Mouse (Mus musculus) heart, embryonic 14.5 days (tissue): ENCODE results near the gene Emg1. TPM values are rescaled to one million over a fixed set of nuclear protein-coding genes. Genes with fewer than 3 reads are reported as not detected.
A peak's percentile ranks its signal among the peaks of the same experiment; 100 is the strongest.

Experiments
- ATAC-seq: fragments of 200-750 bp; cut with Nextera tagmentation; 2 replicates; pipeline ENCODE4 v1.8.0; 2017; ENCODE audit warnings: low read depth, moderate TSS enrichment; ENCODE audit not compliant: insufficient number of reproducible peaks, insufficient read depth, low FRiP score
- H3K27ac ChIP-seq, 2 experiments: fragments of 200-500 bp in 1 of 2; fragments of 300-500 bp in 1 of 2; sonication (generic) in 1 of 2; replicated peaks in 1 of 2; 2 replicates each; pipeline ENCODE4 v1.5.1; 2012 to 2014; ENCODE audit warnings: low read depth in 2 of 2, low read length in 2 of 2, control low read depth in 1 of 2, mild to moderate bottlenecking in 1 of 2, mixed read lengths in 1 of 2; ENCODE audit not compliant: control insufficient read depth in 1 of 2, insufficient read depth in 1 of 2
- H3K27me3 ChIP-seq: fragments of 300-500 bp; sonication (generic); 2 replicates; pipeline ENCODE4 v1.6.1; 2014; ENCODE audit warnings: mild to moderate bottlenecking, low read length, control low read depth; ENCODE audit not compliant: control insufficient read depth, insufficient read depth
- H3K36me3 ChIP-seq: fragments of 300-500 bp; sonication (generic); 2 replicates; pipeline ENCODE4 v1.6.1; 2014; ENCODE audit warnings: mild to moderate bottlenecking, control low read depth, low read length, mixed read lengths; ENCODE audit not compliant: control insufficient read depth, insufficient read depth
- H3K4me1 ChIP-seq, 2 experiments: fragments of 200-500 bp in 1 of 2; fragments of 300-500 bp in 1 of 2; sonication (generic) in 1 of 2; 2 replicates each; pipeline ENCODE4 v1.6.1; 2012 to 2014; ENCODE audit warnings: low read length in 2 of 2, control low read depth in 1 of 2, mixed read lengths in 1 of 2; ENCODE audit not compliant: control insufficient read depth in 2 of 2, insufficient read depth in 2 of 2
- H3K4me2 ChIP-seq: fragments of 300-500 bp; sonication (generic); 2 replicates; pipeline ENCODE4 v1.6.1; 2014; ENCODE audit warnings: mild to moderate bottlenecking, low read length
- H3K4me3 ChIP-seq, 2 experiments: fragments of 200-500 bp in 1 of 2; fragments of 300-500 bp in 1 of 2; sonication (generic) in 1 of 2; 2 replicates each; pipeline ENCODE4 v1.5.1; 2012 to 2014; ENCODE audit warnings: low read length in 2 of 2, mild to moderate bottlenecking in 2 of 2, control low read depth in 1 of 2, low read depth in 1 of 2, moderate library complexity in 1 of 2; ENCODE audit not compliant: control insufficient read depth in 1 of 2, insufficient read depth in 1 of 2
- H3K9ac ChIP-seq: fragments of 300-500 bp; sonication (generic); 2 replicates; pipeline ENCODE4 v1.6.1; 2014; ENCODE audit warnings: mild to moderate bottlenecking, low read length
- H3K9me3 ChIP-seq: fragments of 300-500 bp; sonication (generic); 2 replicates; pipeline ENCODE4 v1.6.1; 2016; ENCODE audit warnings: low read length, control low read depth; ENCODE audit not compliant: control insufficient read depth
- WGBS: fragments of 180-500 bp; shearing (Covaris S2); extraction: QIAGEN DNeasy Blood & Tissue Kit; methylation state at CpG from one replicate; pipeline ENCODE4 v1.1.7; 2014; 5-methylcytosine and 5-hydroxymethylcytosine counted together
- polyA plus RNA-seq: library from polyadenylated mRNA; unstranded; fragments of >200 nt; fragmentation: Nextera tagmentation; extraction: Ambion mirVana; gene quantifications from 2 replicates; pipeline ENCODE4 v1.2.1, GENCODE M21; 2014

The Emg1 gene
- 114 and 117 TPM in 2 replicates for polyA plus RNA-seq

GRCm38 (mm10) chr6:124711824-124712782 lies at the start of gene Emg1, which contains the start of gene Phb2:
Emg1 (minus strand) TSS chr6:124712178.
Phb2 (plus strand) TSS chr6:124712336.
- Histone ChIP-seq H3K9ac (peak within 1 kb of the TSS; percentile 97), H3K4me3 (peak within 1 kb of the TSS; percentile 63 to 97), H3K9me3 (no peaks in the 10 kb centered on the region), H3K36me3 (peaks cover 68% of the 10 kb centered on the region), H3K27ac (peak within 1 kb of the TSS; percentile 88 to 89), H3K4me2 (peak within 1 kb of the TSS; percentile 96), H3K4me1 (peaks cover 9 to 29% of the 10 kb centered on the region in 2 experiments), H3K27me3 (no peaks in the 10 kb centered on the region)
- WGBS: under 1% methylated on average over 71 of the region's 76 CpGs
- ATAC-seq: peak; percentile 97

- ATAC-seq: no peak
- Histone ChIP-seq H3K4me3 (no peak overlapping the region), H3K4me2 (peak overlapping the region; percentile 68), H3K4me1 (peaks cover 25 to 34% of the 10 kb centered on the region in 2 experiments), H3K9ac (peak overlapping the region; percentile 56), H3K9me3 (no peaks in the 10 kb centered on the region), H3K36me3 (no peaks in the 10 kb centered on the region), H3K27me3 (0 out of 2 replicates have a peak, but pooled peaks cover 3% of the 10 kb centered on the region), H3K27ac (peak overlapping the region in 1 of 2 experiments; percentile 97; a peak in 2 of 4 replicates)
- 3% methylated on average over 5 of the region's 5 CpGs for WGBS
These were observed 47.3 kb upstream of the Emg1 start for GRCm38 (mm10) chr6:124759259-124759658.

- no peaks in the 10 kb centered on the region for H3K9me3 ChIP-seq
- peak overlapping the region; percentile 61 to 97; a peak in 3 of 4 replicates for H3K27ac ChIP-seq
- no peak for ATAC-seq
- peaks cover 25 to 38% of the 10 kb centered on the region in 2 experiments for H3K4me1 ChIP-seq
- H3K4me2 ChIP-seq: peak overlapping the region; percentile 68
- no peak overlapping the region for H3K4me3 ChIP-seq
- 29% methylated on average over 2 of the region's 2 CpGs for WGBS
- 0 out of 2 replicates have a peak, but pooled peaks cover 3% of the 10 kb centered on the region for H3K27me3 ChIP-seq
- no peaks in the 10 kb centered on the region for H3K36me3 ChIP-seq
- peak overlapping the region; percentile 56 for H3K9ac ChIP-seq
These were observed 46.9 kb upstream of the Emg1 start for GRCm38 (mm10) chr6:124758849-124759232.

- ATAC-seq: no peak
- 0 out of 2 replicates have a peak, but pooled peaks cover 3% of the 10 kb centered on the region for H3K27me3 ChIP-seq
- 37% methylated on average over 5 of the region's 5 CpGs for WGBS
These were observed 46.2 kb upstream of the Emg1 start for GRCm38 (mm10) chr6:124757909-124758848.

GRCm38 (mm10) chr6:124757351-124757880 lies 45.4 kb upstream of the Emg1 start:
- H3K9me3 ChIP-seq: no peaks in the 10 kb centered on the region
- H3K4me1 ChIP-seq: peaks cover 25 to 40% of the 10 kb centered on the region in 2 experiments
- ATAC-seq: no peak
- peaks cover under 1% of the 10 kb centered on the region; the same call in 1 of the 2 replicates for H3K36me3 ChIP-seq
- 0 out of 2 replicates have a peak, but pooled peaks cover 3% of the 10 kb centered on the region for H3K27me3 ChIP-seq
- H3K4me3 ChIP-seq: peak overlapping the region; percentile 86 to 94
- H3K4me2 ChIP-seq: peak overlapping the region; percentile 68
- WGBS: 12% methylated on average over 5 of the region's 5 CpGs
- H3K9ac ChIP-seq: peak overlapping the region; percentile 94
- H3K27ac ChIP-seq: peak overlapping the region; percentile 82 to 97

More at GRCm38 (mm10) chr6:124757909-124758848, 46.2 kb upstream of the Emg1 start:
- Histone ChIP-seq H3K4me1 (peaks cover 25 to 40% of the 10 kb centered on the region in 2 experiments), H3K27ac (peak overlapping the region; percentile 82 to 97), H3K4me3 (peak overlapping the region; percentile 86 to 94), H3K9ac (peak overlapping the region; percentile 94), H3K36me3 (no peaks in the 10 kb centered on the region), H3K9me3 (no peaks in the 10 kb centered on the region), H3K4me2 (peak overlapping the region; percentile 68)

- H3K4me1 ChIP-seq: peaks cover 25 to 40% of the 10 kb centered on the region in 2 experiments
- WGBS: 2% methylated on average over 49 of the region's 54 CpGs
- peak overlapping the region; percentile 82 to 97 for H3K27ac ChIP-seq
- H3K9ac ChIP-seq: peak overlapping the region; percentile 94
- peak overlapping the region; percentile 86 to 94 for H3K4me3 ChIP-seq
- 0 out of 2 replicates have a peak, but pooled peaks cover 2% of the 10 kb centered on the region for H3K27me3 ChIP-seq
- peak overlapping the region; percentile 68 for H3K4me2 ChIP-seq
- H3K9me3 ChIP-seq: no peaks in the 10 kb centered on the region
- H3K36me3 ChIP-seq: peaks cover 7% of the 10 kb centered on the region; the same call in 1 of the 2 replicates
- peak; percentile 74 for ATAC-seq
These were observed 44.8 kb upstream of the Emg1 start for GRCm38 (mm10) chr6:124756652-124757350.
